Mouse (Mus musculus) bone marrow macrophage, adult 2 months (primary cell): ENCODE data around the gene Ccdc38.

ENCODE experiments used
- CTCF ChIP-seq: IDR thresholded peaks from 2 replicates; pipeline ENCODE4 v1.5.1; 2012; ENCODE audit warnings: low read depth, mild to moderate bottlenecking, low read length, moderate library complexity
- POLR2A ChIP-seq: IDR thresholded peaks from 2 replicates; pipeline ENCODE4 v1.6.1; 2012; ENCODE audit warnings: mild to moderate bottlenecking, low read depth, low read length, borderline replicate concordance

DNA sequence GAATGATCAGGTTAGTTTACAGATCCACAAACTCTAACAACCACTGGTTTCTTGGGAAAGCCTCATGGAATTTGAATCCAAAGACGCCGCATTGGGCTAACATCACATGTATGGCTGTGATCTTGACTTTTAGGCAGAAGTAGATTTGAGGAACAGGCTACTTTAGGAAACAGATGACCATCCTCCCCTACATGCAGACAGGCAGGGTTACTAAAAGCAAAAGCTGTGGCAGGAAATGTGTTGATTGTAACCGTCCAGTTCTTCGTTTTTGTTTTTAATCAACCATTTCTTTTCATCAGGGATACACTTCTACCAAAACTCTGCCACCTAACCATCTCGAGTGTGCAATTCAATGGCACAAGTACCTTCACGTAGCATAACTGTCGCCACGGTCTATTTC is 35.5 kb downstream of the Ccdc38 start:
- no peak for TF ChIP-seq POLR2A
- no peak for TF ChIP-seq CTCF
